Mouse (Mus musculus) mouse embryonic stem cell (cell line): ENCODE measurements around the gene Calm2.

Source experiments
- in situ Hi-C, 2 experiments: fragments of 300-500 bp; cut with MboI; formaldehyde crosslinking; loops; 1 replicate in 1 of 2; 3 replicates in 1 of 2; pipeline ENCODE4 v1.14.3; 2019 to 2020; ENCODE audit warnings: low sequenced_read_pairs in 2 of 2, low pct_unique_long_range_greater_than_20kb in 1 of 2, mixed read lengths in 1 of 2; ENCODE audit not compliant: unreplicated experiment in 1 of 2

Gene Calm2

DNA sequence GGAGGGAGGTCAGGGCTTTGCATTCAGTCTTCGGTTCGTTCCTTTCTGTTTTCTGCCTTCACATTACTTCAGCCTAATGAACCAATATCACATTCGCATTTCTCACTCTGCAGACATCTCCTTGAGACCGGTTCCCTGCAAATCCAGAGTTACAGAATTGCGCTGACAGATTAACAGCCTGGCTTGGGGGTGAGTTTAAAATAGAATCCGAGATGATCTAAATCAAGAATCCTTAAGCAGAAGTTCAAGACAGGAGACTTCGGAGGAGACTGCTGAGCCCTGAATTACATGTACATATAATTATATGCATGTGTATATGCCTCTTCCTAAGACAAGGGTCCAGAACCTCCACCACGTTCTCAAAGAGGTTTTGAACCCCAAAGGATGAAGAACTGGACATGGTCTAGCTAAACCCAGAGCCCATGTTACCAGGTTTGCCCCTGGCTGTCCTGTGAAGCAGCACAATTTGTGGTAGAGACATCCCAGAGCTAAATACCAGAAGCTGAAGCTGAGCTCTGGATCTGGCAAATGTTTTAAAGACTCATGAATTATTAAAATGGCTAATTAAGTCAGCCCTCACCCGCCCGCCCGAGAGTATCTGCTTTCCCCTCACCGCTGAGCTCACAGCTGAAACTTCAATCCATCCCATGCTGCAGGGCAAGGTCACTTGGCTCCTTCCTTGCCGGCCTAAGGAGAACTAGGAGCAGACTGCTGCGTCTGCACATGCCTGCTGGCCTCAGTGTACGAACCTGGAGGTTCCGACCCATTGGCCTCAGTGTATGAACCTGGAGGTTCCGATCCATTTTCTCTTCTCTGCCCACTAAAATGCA is 14.1 kb upstream of the Calm2 start:
- in situ Hi-C loops: no loop called here

DNA sequence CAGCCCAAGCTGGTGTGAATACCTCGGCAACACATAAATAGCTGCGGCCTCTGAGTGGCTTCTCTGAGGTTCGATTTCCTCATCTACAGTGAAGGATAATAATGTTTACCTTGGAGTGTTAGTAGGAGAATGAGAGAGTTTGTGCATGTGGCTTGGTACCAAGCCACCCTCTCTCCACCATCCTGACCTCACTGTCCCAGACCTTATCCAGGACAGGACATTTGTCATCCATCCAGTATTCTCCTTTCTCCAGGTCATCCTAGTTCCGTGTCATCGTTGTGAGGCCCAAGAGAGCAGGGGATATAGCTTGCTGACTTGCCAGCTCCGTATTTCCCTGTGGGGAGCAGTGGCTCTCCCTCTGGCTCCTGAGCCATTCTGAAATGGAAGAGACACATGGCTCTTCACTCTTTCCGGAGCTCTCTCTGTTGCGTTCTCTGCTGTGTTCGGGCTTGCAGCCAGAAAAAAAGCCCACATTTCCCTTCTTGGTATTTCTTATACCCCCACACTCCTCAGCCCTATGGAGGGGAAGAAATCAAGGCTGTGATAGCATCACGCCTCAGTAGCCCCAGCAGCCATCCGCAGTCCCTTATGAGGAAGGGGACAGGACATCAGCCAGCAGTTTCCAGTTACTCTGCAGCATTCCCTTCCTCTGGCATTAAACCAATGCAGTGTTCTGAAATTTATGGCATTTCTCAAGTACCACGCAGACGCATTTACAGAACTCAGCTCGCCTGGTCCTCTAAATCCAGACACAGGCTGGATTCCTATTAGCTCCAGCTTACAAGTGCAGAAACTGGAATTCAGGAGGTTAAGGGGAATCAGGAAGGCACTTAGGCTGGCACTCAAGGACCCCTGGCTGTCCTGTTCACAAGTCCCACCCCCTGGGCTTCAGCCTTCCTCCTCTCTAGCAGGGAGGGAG is 13.3 kb upstream of the Calm2 start:
- in situ Hi-C loops: no loop called here

DNA sequence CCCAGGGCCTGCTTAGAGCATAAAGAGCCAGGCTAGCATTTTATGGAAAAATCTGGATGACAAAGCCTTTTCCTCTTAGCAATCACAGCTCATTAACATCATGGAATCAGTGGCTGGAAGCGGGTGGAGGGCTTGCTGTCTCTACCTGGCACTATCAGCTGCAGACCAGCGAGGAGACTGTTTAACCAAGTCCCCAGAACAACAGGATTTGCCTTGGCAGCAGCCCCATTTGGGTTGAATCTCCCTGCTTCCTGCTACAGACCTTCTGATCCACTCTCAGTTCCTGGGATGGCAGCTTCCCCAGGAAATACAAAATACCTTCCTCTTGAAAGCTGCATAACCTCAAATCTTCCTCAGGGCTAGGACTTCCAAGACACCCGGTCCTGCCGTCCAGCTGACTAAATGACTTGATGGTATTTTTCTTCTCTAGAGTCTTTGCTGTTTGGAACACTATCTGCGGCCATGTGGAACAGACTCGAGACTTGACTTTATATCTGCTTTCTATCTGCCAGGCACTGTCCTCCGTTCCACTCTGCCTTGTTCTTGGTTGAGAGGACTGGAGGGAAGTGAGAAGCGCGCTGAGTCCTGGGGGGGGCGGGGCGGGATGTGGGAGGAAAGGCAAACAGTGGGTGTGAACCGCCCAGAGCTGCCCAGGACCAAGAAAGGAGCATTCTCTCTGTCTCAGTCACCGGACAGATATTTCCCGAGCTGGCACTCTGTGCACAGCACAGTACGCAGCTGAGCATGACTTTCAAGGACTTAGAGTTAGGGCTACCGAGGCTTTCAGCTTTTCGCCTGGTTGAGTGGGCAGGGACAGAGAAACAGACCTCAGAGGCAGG is 12.4 kb upstream of the Calm2 start:
- in situ Hi-C loops: no loop called here

DNA sequence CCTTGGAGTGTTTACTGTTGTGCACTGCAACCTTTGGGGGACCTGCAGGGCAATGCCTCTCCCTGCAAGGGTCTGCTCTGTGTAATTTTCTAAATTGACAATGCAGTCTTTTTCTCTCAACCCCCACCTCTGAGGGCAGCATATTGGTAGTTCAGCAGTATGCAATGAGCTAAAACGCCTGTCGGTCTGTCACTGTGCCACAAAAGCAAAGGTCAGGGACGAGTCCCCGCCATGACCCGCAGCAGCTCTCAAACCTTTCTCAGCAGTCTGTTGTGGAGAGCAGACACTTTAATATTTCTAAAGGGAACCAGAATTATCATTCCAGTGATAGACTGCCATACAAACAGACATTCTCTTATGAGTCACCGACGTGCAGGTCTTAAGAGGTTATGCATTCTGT is 11.2 kb upstream of the Calm2 start:
- in situ Hi-C loops: no loop called here

DNA sequence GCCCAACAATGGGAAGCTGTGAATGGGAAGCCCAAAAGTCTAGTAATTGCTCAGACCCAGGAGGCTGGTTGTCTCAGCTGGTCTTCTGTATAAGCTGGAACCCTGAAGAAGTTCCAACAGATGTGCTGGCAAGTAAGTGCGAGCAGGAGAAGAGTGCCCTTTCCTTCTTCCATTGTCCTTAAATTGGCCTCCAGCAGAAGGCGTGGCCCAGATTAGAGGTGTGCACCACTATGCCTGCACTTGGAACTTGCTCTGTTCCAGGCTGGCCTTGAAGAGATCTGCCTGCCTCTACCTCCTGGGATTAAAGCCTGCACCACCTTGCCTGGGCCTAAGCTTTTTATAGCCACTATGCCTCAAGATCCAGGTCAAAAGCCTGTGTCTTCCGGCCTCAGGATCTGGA is 7.4 kb upstream of the Calm2 start:
- in situ Hi-C loops: no loop called here

DNA sequence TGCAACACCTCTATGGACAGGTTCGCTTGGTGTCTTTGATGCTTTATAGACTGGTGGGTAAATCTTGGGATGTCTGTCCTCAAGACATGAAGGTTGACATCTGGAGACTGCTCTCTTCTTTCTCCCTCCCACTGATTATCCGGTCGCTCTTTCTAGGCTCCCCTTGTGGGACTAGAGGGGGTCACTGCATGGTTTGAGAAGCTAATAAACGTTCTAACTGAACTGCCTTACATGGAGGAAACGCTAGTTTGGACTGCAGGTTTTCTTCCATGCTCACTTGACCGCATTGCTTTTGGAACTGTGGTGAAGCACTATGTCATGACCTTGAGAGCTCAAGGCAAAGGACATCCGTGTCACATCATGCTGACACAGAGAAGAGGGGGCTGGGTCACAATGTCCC is 6.6 kb upstream of the Calm2 start:
- in situ Hi-C loops: no loop called here

DNA sequence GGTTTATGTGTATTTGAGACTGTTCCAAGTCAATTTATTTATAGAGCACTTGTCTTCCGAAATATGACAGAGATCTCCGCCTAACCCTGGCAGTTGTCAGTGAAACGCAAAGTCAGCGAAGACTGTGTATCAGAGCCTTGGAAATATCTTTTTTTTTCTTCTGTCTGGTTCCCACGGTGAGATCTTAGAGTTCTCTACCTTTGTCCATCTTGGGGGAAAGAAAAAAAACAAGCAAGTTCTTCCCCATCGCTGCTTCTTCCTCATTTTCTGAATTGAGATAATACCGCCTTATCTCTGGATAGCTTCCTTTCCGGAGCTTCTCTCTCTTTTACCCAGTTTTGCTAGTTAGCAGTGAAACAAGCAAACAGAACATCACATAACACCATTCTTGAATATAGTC is 2.1 kb upstream of the Calm2 start:
- in situ Hi-C loops: no loop called here

DNA sequence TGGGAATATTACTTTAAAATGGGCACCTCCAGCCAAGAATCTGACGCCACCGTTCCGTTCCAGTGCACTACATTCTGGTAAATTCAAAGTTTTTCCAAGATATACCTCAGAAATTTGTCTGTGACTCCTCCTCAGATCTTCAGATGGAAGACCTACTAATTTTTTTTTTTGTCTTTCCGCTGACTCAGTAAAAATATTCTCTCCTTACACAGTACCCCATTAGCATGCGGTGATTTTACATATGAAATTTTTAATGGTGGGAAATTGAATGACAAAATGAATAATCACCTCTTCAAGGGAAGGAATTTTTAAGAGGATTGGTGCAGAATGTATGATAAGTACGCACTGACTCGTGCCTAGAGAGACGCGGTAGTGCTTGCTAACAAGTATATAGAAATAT is 1.6 kb upstream of the Calm2 start:
- in situ Hi-C loops: no loop called here

DNA sequence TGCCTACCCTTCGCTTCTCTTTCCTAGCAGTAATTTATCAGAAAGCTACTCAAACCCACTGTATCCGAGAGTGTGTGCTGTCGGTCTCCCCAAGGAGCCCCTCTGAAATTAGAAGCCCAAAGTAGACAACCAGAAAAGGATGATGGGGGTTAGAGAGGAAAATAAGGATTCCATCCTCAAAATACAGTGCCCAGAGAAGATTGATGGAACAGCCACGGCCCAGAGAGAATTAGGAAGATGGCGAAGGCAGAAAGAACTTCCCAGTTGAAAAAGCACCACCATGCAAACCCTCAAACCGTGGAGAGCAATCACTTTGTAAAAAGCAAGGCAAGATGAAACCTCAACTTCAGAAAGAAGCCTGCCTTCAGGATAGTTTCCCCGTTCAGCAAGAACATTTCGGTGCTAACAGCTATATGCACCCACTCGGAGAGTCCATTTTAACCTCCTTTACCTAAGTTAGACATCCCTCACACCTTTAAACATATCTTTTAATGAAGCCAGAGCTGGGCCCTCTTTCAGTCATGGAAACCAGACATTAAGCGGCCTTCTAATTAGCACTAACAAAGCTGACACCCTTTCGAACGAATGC is 971 bp upstream of the Calm2 start:
- in situ Hi-C loops: no loop called here

DNA sequence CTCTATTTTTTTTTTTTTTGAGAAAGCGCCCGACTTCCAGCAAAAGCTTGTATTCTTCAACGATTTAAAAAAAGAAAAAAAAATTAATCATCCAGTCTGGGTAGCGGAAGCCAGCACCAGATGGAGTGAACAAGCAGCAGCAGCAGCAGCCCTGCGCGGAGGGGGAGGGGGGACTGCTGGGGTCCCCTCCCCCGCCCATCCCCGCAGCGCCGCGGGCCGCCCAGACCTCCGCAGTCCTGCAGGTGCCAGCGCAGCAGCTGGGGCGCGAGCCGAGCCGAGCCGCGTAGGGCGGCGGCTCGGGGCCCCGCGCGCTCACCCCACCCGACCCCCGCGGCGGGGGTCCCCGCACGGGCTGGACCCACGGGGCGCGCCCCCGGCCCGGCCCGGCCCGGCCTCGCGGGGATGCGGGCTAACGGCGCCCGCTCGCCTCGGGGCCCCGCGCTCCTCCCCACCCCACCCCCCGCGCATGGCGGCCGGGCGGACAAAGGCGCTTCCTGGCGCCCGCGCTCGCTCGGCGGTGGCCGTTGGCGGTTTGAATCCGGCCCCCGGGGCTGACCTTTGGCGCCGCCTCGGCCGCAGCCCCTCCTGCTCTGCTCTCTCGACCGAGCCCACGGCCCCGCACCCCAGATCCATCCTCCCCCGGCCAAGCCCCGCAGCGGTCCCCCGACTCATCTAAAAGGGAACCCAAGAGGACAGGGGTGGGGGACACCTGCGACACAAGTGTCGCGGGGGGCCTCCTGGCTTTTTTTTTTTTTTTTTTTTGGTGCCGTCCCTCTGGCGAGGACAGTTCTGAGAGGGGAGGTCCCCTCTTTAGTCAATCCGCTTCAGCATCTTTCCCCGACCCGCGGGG is 593 bp downstream of the Calm2 start:
- in situ Hi-C loops: no loop called here

DNA sequence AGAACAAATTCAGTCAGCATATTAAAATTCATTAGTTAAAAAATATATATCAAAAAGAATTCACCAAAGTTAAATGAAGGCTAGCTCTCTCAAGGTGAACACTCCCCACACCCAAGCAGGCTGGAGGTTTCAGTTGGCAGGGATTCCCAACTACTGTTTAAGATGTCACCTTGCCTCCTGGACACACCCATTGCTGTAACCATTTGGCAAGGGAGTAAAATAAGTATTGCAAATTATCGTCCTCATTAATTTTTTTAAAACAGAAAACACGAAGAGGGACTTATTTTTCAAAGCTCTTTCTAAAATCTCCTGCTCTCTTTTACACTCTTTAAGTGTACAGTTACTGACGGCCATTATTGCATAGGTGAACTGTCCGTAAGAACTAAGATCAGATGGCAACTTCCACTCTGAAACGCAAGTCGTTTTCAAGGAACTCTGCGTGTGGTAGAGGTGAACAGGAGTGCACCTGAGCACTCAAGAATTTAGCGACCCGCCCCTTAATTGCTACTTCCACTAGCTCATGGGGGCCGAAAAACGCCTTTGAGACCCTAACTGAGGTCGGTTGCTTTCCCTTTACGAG is 1.3 kb downstream of the Calm2 start:
- in situ Hi-C loops: no loop called here

DNA sequence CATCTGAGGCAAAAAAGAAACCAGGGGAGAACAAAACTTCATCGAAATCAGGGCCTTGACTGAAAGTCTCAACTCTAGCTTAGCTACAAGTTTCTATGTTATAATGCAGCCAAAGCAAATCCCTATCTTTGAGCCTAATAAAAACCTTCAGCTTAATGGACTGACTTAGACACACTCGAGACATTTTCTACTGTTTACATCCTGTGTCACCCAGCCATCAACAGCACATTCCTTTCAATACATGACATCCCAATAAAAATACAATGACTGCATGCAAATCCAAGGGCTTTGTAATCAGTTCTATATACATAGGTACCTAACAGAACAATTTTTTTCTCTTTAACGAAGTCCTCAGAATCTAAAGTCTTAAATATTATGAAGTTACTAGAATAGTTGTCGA is 2.0 kb downstream of the Calm2 start:
- in situ Hi-C loops: no loop called here

DNA sequence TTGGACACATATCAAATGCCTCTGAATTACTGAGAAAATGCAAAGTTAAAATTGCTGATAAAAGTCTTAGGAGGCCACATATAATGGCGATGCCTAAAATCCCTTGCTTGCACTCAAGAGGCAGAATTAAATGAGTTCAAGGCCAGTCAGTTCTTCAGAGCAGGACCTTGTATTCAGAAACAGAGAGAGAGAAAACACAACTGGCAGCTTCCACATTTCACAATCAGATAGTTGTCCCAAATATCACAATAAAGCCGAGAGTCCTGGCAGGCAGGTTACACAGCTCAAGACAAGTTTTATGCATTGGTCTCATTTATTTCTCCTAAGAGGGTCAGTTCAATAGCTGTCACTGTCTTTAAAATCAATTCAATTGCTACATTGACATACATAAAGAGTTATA is 5.2 kb downstream of the Calm2 start:
- in situ Hi-C loops: no loop called here

DNA sequence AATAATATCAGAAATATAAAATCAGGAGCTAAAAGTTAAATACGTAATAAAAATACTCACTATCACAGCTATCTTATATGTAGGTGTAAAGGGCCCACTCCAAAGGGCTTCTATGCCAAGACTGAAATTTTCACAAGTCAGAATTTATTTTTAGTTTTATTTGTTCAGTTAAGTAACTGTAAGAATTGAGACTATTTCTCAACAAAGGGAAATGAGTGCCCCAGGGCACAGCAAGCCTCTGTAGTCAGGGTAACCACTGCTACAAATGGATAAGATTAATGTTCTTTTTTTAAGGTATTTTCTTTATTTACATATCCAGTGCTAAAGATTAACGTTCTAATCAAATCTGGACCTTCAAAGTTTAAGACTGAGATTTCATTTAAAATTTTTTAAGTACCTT is 7.3 kb downstream of the Calm2 start:
- in situ Hi-C loops: no loop called here

DNA sequence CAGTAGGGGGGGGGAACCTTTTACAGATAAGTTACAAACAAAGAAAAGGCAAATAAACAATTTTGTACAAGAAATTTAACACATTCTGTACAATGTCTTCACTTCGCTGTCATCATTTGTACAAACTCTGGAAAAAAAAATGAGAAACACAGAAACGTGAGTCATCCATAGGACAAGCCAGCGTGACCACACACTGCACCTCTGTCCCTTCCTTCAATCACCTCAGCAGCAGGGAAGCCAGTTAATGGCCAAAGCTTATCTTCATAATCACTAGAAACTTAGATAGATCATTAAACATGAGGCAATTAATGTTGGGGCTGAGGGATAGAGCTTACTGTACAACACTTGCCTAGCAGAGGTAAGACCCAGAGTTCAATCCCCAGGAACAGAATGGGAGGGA is 12.8 kb downstream of the Calm2 start:
- in situ Hi-C loops: no loop called here

DNA sequence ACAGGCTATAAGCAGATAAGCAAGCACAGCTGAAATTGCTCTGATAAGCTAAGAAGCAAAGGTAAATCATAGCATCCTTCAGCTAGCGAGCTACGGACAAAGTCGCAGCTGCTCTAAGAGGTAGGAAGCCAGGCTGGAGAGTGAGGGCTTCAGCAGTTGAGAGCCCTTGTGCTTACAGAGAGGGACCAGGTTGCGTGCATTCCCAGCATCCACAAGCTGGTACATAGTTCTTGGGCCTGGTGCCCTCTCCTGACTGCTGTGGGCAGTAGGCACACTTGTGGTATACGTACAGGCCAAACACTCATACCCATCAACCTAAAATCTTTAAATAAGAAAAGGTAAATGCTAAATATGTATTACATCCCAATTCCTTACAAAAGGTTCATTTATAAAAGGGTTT is 14.0 kb downstream of the Calm2 start:
- in situ Hi-C loops: no loop called here

DNA sequence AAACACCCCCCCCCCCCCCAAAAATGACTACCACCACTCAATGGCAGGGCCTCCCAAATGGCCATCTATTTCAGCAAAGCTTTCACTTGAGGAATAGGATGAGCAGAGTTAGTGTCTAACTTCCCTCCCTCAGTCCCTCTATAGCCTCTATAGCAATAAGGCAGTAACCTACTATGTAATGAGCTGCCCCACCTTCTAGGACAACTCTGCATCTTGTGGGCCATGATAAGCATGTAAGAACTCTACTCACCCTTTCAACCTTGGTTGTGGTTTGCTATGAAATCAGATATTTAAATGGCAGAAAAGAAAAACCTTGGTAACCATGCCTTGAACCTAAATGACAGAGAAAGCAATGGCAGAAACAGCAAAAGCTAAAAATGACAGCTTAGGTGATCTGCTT is 14.4 kb downstream of the Calm2 start:
- in situ Hi-C loops: no loop called here
